Mouse (Mus musculus): ENCODE results near the gene Them7.

DNA sequence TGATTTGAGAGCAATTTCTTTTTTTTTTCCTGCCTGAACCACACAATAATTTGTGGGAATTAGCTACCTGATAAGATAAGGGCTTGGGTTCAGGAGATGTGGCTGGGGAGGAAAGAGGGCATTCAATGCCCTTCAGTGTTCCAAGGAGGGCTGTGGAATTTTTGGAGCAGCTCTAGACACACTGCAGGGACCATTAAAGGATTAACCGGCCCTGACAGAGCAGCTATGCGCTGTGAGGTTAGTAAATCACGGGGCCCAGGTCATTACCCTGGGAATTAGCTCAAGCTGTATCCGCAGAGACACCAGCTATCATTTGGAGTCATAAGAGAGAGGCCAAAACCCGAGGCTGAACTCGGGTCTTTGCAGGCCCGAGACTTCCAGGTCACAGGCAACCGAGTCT, 24.0 kb upstream of the Them7 start:
- no peak for TF ChIP-seq CTCF (IDR thresholded peaks at IDR 0.05; ENCODE audit: borderline replicate concordance, insufficient read depth, low read length)
- TF ChIP-seq POLR2A (IDR thresholded peaks at IDR 0.05; ENCODE audit: low read depth, low read length): no peak

Data from embryonic fibroblast, embryonic 13.5 days (primary cell).